Mouse (Mus musculus) heart, adult 2 months (tissue): ENCODE measurements around the gene Trim62. TPM values are rescaled to one million over a fixed set of nuclear protein-coding genes. Genes with fewer than 3 reads are reported as not detected.

Source experiments
- DNase-seq, 2 experiments: peaks; one replicate each; pipeline ENCODE4 v3.0.0; 2021
- H3K27ac ChIP-seq: fragments of 200-600 bp; 2 replicates; pipeline ENCODE4 v1.8.1; 2022
- H3K27me3 ChIP-seq: fragments of 200-500 bp; 2 replicates; pipeline ENCODE4 v1.6.1; 2012; ENCODE audit warnings: mild to moderate bottlenecking, low read length, inconsistent platforms, mixed read lengths; ENCODE audit not compliant: control insufficient read depth, insufficient read depth
- H3K36me3 ChIP-seq: fragments of 200-500 bp; 2 replicates; pipeline ENCODE4 v1.6.1; 2012; ENCODE audit warnings: low read length, inconsistent platforms; ENCODE audit not compliant: control insufficient read depth, insufficient read depth
- H3K4me1 ChIP-seq: fragments of 200-500 bp; 2 replicates; pipeline ENCODE4 v1.6.1; 2011; ENCODE audit warnings: low read length; ENCODE audit not compliant: control insufficient read depth, insufficient read depth
- H3K4me3 ChIP-seq: fragments of 200-600 bp; 2 replicates; pipeline ENCODE4 v1.8.1; 2022
- H3K79me2 ChIP-seq: fragments of 200-500 bp; replicated peaks from 2 replicates; pipeline ENCODE4 v1.6.1; 2012; ENCODE audit warnings: mild to moderate bottlenecking, inconsistent platforms, low read length, moderate library complexity, mixed read lengths; ENCODE audit not compliant: control insufficient read depth, insufficient read depth
- H3K9ac ChIP-seq: fragments of 200-500 bp; 2 replicates; pipeline ENCODE4 v1.6.1; 2012; ENCODE audit warnings: low read depth, mild to moderate bottlenecking, control low read depth, inconsistent platforms, low read length, mixed read lengths
- CTCF ChIP-seq: fragments of 200-600 bp; IDR thresholded peaks from 2 replicates; pipeline ENCODE4 v1.8.1; 2022; ENCODE audit warnings: antibody characterized with exemption, mild to moderate bottlenecking, moderate library complexity
- EP300 ChIP-seq: fragments of 200-500 bp; IDR thresholded peaks from 2 replicates; pipeline ENCODE4 v1.6.1; 2011; ENCODE audit warnings: low read depth, low read length, control low read depth; ENCODE audit not compliant: insufficient read depth
- POLR2A ChIP-seq: fragments of 200-500 bp; IDR thresholded peaks from 2 replicates; pipeline ENCODE4 v1.6.1; 2011; ENCODE audit warnings: mild to moderate bottlenecking, low read depth, low read length, control low read depth; ENCODE audit not compliant: insufficient read depth
- WGBS: fragments of 180-500 bp; shearing (Covaris S2); methylation state at CpG from one replicate; pipeline ENCODE4 v1.1.7; 2018; 5-methylcytosine and 5-hydroxymethylcytosine counted together
- intact Hi-C: fragments of 180-260 bp; cut with DNase I; formaldehyde crosslinking; loops from one replicate; pipeline ENCODE4 v1.15.1; 2025
- polyA plus RNA-seq: library from polyadenylated mRNA; depleted of rRNA; stranded (reverse); fragments of >200 nt; gene quantifications from 2 replicates; pipeline ENCODE4 v1.2.3, GENCODE M21; 2012
- total RNA-seq, 2 experiments: library from RNA; stranded (reverse); gene quantifications; 2 replicates each; pipeline ENCODE4 v1.2.3; 2021

Trim62 gene
- total and polyA plus RNA-seq, 3 experiments = 1.2 to 1.5 (median 1.2) TPM

DNA sequence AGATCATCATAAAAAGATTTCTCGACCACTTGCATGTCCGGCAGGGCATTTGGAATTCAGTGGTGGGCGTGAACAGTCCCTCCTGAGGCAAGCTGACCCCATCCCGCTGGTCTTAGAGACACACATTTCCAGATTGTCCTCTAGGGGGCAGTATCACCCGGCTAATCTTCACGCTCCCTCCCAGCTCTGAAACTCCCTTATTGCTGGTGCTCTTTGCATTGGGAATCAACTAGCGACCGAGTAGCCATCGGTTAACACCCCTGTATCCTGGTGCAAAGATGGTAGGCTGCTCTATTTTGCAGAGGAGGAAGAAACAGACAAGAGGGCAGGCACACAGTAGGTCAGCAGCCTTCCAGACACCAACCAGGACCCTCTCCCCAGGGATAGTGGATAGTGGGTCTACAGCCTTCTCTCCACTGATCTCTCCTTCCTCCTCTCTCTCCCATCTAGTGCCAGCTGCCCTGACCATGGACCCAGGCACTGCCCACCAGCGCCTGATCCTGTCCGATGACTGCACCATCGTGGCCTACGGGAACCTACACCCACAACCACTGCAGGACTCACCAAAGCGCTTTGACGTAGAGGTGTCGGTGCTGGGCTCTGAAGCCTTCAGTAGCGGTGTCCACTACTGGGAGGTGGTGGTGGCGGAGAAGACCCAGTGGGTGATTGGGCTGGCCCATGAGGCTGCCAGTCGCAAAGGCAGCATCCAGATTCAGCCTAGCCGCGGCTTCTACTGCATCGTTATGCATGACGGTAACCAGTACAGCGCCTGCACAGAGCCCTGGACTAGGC, 25.4 kb downstream of the Trim62 start:
- WGBS = 66% methylated on average over 24 of the region's 24 CpGs
- intact Hi-C loops = loop anchor here (1.0 kb wide), 2 partner anchors 174 to 178 kb away; no protein-coding TSS in a partner anchor
- TF ChIP-seq EP300 = 0 out of 2 replicates have a peak, but pooled peaks have one; percentile 23
- TF ChIP-seq POLR2A = no peak
- peak; percentile 89 for TF ChIP-seq CTCF
- no peaks in the 10 kb centered on the region for H3K4me1 ChIP-seq
- no peaks in the 10 kb centered on the region for H3K27me3 ChIP-seq
- H3K9ac ChIP-seq = no peak overlapping the region
- H3K79me2 ChIP-seq = no peaks in the 10 kb centered on the region
- H3K4me3 ChIP-seq = no peak overlapping the region
- no peaks in the 10 kb centered on the region for H3K36me3 ChIP-seq
- H3K27ac ChIP-seq = no peak overlapping the region
- DNase-seq = peak in 1 of 2 experiments; percentile 27

DNA sequence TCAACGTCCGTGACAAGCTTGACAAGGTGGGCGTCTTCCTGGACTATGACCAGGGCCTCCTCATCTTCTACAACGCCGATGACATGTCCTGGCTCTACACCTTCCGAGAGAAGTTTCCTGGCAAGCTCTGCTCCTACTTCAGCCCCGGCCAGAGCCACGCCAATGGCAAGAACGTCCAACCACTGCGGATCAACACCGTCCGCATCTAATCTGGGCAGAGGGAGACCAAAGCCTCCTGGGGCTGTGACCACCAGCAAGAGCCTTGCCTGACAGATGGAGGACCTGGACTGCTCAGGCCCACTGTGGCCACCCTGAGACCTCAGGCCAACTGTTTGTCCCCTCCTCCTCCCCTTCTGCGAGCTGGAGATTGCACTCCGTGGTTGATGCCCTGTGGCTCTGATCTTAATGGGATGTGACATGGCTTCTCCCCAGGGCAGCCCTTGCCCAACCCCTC, 26.0 kb downstream of the Trim62 start:
- Histone ChIP-seq H3K4me1 (no peaks in the 10 kb centered on the region), H3K27me3 (no peaks in the 10 kb centered on the region), H3K36me3 (no peaks in the 10 kb centered on the region), H3K27ac (no peak overlapping the region), H3K9ac (no peak overlapping the region), H3K79me2 (no peaks in the 10 kb centered on the region), H3K4me3 (no peak overlapping the region)
- 85% methylated on average over 14 of the region's 14 CpGs for WGBS
- intact Hi-C loops = no loop called here
- no peak for DNase-seq
- TF ChIP-seq POLR2A (no peak), CTCF (no peak), EP300 (no peak)

DNA sequence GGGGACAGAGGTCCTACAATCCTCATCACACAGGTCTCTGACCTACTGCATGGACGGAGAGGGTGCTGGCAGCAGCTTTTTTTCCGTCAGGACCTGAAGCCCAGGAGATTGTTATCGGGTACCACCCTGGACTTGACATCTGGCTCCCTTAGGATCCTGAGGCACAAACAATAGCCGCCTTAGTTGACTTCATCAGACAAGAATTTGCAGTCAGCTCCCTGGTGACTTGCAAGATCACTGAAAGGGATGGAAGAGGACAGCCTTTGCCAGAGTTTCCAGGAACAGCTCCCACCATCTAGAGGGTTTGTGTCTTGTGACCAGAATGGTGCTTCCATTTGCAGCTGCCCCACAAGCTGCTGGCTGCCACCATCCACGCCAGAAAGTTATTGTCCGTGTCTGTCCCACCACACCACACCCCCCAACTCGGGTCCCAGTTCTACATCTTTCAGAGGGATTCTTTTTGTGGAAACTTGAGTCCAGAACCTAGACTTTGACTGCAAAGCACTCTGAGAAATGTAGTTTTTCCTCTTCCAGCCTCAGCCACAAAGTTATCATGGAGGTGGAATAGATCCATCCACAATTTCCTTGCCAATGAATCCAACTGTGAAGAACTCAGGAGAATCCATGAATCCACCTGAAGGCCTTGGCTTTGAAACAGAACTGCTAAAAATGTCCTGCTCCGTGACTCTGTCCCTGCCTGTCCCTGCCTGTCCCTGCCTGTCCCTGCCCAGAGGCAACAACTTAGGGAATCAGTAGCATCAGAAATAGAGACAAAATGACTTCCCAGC, 27.1 kb downstream of the Trim62 start:
- intact Hi-C loops = no loop called here

DNA sequence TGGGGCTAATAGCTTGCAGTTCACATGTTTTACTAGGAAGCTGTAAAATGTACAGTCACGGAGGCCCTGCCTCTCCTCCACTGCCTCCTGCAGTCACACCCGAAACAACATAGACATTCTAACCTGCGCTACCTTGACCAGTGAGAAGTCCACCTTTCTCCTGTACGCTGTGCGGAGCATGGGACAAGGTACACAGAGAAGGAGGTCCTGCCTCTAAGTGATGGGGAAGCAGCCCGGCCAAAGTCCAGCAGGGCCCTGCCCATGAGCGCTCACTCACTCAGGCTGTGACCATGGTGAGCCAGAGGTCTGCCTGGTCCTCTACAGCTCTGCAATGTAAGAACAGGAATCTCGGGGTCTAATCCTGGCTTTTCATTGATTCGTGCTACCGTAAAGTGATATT, 28.7 kb downstream of the Trim62 start:
- no peak for TF ChIP-seq EP300
- no peak for TF ChIP-seq POLR2A
- no peak for TF ChIP-seq CTCF
- no peak for DNase-seq
- Histone ChIP-seq H3K79me2 (no peaks in the 10 kb centered on the region), H3K27ac (no peak overlapping the region), H3K27me3 (no peaks in the 10 kb centered on the region), H3K4me1 (no peaks in the 10 kb centered on the region), H3K4me3 (no peak overlapping the region), H3K9ac (no peak overlapping the region), H3K36me3 (no peaks in the 10 kb centered on the region)
- WGBS = 92% methylated on average over 10 of the region's 10 CpGs
- intact Hi-C loops = no loop called here

More for the DNA sequence above, 27.1 kb downstream of the Trim62 start:
- H3K4me1 ChIP-seq = no peaks in the 10 kb centered on the region
- no peak for TF ChIP-seq EP300
- TF ChIP-seq CTCF = no peak
- TF ChIP-seq POLR2A = no peak
- WGBS = 37% methylated on average over 8 of the region's 8 CpGs
- no peak overlapping the region for H3K4me3 ChIP-seq
- no peak overlapping the region for H3K9ac ChIP-seq
- H3K79me2 ChIP-seq = no peaks in the 10 kb centered on the region
- H3K27ac ChIP-seq = no peak overlapping the region
- H3K36me3 ChIP-seq = no peaks in the 10 kb centered on the region
- DNase-seq = no peak
- no peaks in the 10 kb centered on the region for H3K27me3 ChIP-seq

DNA sequence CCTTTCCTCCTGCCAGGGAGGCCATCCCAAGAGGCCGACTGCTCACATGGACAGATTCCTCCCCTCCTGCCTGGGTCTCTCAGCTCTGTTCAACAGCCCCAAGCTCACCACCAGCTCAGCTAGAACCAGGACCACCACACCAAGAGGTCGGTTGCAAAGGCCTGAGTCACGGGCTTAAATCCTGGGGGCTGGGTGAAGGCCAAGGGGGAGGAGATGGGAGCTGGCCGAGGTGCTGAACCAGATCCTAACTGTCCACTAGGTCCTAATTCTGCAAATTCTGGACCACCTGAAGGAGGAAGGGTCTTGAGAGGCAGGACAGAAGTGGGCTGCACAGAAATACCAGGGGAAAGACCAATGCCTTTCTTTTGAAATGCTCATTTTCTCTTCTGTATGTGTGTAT, 30.4 kb downstream of the Trim62 start:
- Histone ChIP-seq H3K4me3 (no peak overlapping the region), H3K36me3 (no peaks in the 10 kb centered on the region), H3K27ac (no peak overlapping the region), H3K9ac (no peak overlapping the region), H3K4me1 (no peaks in the 10 kb centered on the region; the same call in 1 of the 2 replicates), H3K27me3 (no peaks in the 10 kb centered on the region), H3K79me2 (no peaks in the 10 kb centered on the region)
- TF ChIP-seq CTCF = no peak
- no peak for TF ChIP-seq POLR2A
- TF ChIP-seq EP300 = no peak
- intact Hi-C loops = no loop called here
- DNase-seq = no peak
- 17% methylated on average over 4 of the region's 4 CpGs for WGBS
